Mouse (Mus musculus) stomach, postnatal 0 days (tissue): ENCODE data around the gene Fgfbp3.

Source experiments
- CTCF ChIP-seq: IDR thresholded peaks from 2 replicates; pipeline ENCODE4 v1.5.1; 2016; ENCODE audit warnings: antibody characterized with exemption, low read depth, mild to moderate bottlenecking, moderate library complexity
- EP300 ChIP-seq: optimal IDR thresholded peaks from 2 replicates; pipeline ENCODE3; 2016; ENCODE audit warnings: antibody characterized with exemption

DNA sequence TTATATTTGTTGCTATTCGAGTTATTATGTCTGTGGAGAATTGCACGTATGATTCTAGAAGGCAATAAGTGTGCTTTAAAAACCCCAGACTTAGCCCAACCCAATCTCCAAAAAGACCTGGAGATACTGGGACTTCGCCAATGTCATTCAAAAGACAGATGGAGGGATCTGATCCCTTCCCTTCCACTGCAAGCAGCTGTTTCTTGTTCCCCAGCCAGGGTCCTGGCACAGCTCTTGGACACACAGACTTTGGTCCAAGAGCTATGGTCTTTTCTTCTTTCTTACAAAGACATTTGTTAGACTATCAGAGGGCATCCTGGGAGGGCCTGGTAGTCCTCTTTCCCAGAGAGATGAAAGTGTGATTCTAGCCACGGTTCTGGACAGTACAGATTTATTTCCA is 3.2 kb downstream of the Fgfbp3 start:
- TF ChIP-seq CTCF (no peak), EP300 (no peak)
